Mouse (Mus musculus) lung, embryonic 15.5 days (tissue): Measurements from ENCODE around the gene Sipa1l2. TPM values are rescaled to one million over a fixed set of nuclear protein-coding genes. Genes with fewer than 3 reads are reported as not detected.
A peak's percentile ranks its signal among the peaks of the same experiment; 100 is the strongest.

Source experiments
- ATAC-seq: fragments of 200-750 bp; cut with Nextera tagmentation; 2 replicates; pipeline ENCODE4 v1.8.0; 2017; ENCODE audit warnings: moderate number of reproducible peaks, borderline replicate concordance; ENCODE audit not compliant: low FRiP score, low TSS enrichment; ENCODE audit errors: extremely low read depth
- H3K27ac ChIP-seq: fragments of 300-500 bp; sonication (generic); 2 replicates; pipeline ENCODE4 v1.5.1; 2015; ENCODE audit warnings: moderate library complexity, mild to moderate bottlenecking, inconsistent platforms
- H3K27me3 ChIP-seq: fragments of 300-500 bp; sonication (generic); 2 replicates; pipeline ENCODE4 v1.6.1; 2015; ENCODE audit warnings: inconsistent platforms
- H3K36me3 ChIP-seq: fragments of 300-500 bp; sonication (generic); 2 replicates; pipeline ENCODE4 v1.6.1; 2015; ENCODE audit warnings: inconsistent platforms
- H3K4me1 ChIP-seq: fragments of 300-500 bp; sonication (generic); 2 replicates; pipeline ENCODE4 v1.6.1; 2015; ENCODE audit warnings: inconsistent platforms
- H3K4me2 ChIP-seq: fragments of 300-500 bp; sonication (generic); 2 replicates; pipeline ENCODE4 v1.6.1; 2015; ENCODE audit warnings: inconsistent platforms, mild to moderate bottlenecking, moderate library complexity
- H3K4me3 ChIP-seq: fragments of 300-500 bp; sonication (generic); 2 replicates; pipeline ENCODE4 v1.5.1; 2015; ENCODE audit warnings: mild to moderate bottlenecking, inconsistent platforms
- H3K9ac ChIP-seq: fragments of 300-500 bp; sonication (generic); 2 replicates; pipeline ENCODE4 v1.6.1; 2015; ENCODE audit warnings: inconsistent platforms
- H3K9me3 ChIP-seq: fragments of 300-500 bp; sonication (generic); 2 replicates; pipeline ENCODE4 v1.6.1; 2016; ENCODE audit warnings: inconsistent platforms
- WGBS: fragments of 180-500 bp; shearing (Covaris S2); methylation state at CpG from one replicate; pipeline ENCODE4 v1.1.7; 2015; 5-methylcytosine and 5-hydroxymethylcytosine counted together
- polyA plus RNA-seq: library from polyadenylated mRNA; unstranded; fragments of >200 nt; fragmentation: Nextera tagmentation; extraction: Ambion mirVana; gene quantifications from 2 replicates; pipeline ENCODE4 v1.2.1, GENCODE M21; 2015

Sipa1l2 gene
- polyA plus RNA-seq, 1 experiment from 2014 or later: 15.6 TPM

DNA sequence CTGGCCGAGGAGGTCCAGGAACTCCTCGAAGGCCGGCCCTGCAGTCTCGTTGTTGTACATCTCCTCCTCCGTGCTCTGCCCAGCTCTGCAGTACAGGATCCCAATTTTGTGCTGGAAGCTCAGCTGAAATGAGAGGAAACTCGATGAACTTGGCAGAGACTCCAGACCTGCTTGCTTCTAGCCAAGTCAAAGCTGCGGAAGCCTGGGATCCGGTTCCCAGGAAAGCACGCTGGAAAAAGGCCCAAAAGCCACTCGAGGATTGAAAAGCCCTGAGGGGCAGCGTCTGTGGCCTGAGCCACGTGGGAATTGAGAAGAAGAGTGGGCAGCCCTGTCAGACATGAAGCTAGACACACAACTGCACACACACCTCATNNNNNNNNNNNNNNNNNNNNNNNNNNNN is 94.7 kb downstream of the Sipa1l2 start:
- H3K4me3 ChIP-seq: no peak overlapping the region
- H3K36me3 ChIP-seq: peaks cover 16% of the 10 kb centered on the region; the same call in 1 of the 2 replicates
- no peak overlapping the region for H3K4me2 ChIP-seq
- H3K9ac ChIP-seq: no peak overlapping the region
- H3K27ac ChIP-seq: peak overlapping the region; percentile 60
- H3K9me3 ChIP-seq: no peaks in the 10 kb centered on the region
- H3K27me3 ChIP-seq: no peaks in the 10 kb centered on the region
- ATAC-seq: peak; percentile 23; the same call in 1 of the 2 replicates
- WGBS: 38% methylated on average over 12 of the region's 12 CpGs
- H3K4me1 ChIP-seq: peaks cover 13% of the 10 kb centered on the region

DNA sequence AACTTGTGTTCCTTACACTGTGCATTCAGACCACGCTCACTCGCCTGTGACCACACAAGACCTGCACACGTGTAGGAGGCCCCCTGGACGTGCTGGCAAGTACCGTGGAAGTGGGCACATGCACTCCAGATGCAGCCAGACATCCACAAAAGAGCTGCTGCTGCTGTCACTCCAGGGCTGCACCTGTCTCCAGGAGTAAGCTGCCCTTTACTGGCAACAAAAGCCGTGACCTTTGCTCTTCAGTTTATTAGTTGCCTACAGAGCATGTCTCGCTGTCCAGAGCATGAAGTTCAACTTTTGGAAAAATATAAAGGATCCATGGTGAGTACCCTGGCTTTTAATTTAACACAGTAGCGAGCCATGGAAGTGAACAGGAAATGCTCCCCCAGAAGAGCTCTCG is 98.2 kb downstream of the Sipa1l2 start:
- WGBS: 81% methylated on average over 9 of the region's 9 CpGs
- no peak overlapping the region for H3K4me3 ChIP-seq
- peaks cover 13% of the 10 kb centered on the region for H3K4me1 ChIP-seq
- peaks cover 17% of the 10 kb centered on the region for H3K36me3 ChIP-seq
- no peak overlapping the region for H3K9ac ChIP-seq
- H3K4me2 ChIP-seq: no peak overlapping the region
- H3K27ac ChIP-seq: no peak overlapping the region
- ATAC-seq: no peak
- no peaks in the 10 kb centered on the region for H3K9me3 ChIP-seq
- H3K27me3 ChIP-seq: no peaks in the 10 kb centered on the region

DNA sequence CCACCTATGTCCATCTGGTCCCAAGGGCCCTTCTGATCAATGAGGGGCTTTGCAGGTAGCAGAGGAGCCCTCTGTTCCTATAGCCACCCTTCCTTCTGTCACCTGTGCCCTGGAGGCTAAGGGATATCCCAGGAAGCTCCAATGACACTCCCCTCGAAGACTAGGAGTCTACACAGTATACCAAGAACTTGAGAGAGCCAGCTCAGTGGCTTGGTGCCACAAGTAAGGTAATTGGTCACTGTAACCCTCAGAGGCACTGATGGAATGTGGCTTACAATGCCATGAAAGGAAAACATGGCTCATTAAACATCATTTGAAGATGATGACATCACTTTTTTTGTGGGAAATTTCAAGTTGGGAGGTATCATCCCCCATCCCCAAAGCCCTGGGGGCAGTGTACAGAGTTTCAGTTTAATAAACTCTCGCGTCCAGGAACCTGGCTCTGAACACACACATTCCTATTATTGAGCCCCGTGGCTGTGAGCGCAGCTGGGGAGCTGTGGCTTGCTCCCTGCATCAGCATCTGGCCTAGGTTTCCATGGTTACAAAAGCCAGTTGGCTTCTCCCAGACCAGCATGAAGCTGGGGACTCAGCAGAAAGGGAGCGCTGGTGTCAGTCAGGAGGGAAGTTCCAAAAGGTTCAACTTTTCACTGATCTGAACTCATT is 104.3 kb downstream of the Sipa1l2 start:
- 0 out of 2 replicates have a peak, but pooled peaks have one; percentile 27 for ATAC-seq
- Histone ChIP-seq H3K4me2 (no peak overlapping the region), H3K4me1 (0 out of 2 replicates have a peak, but pooled peaks cover 6% of the 10 kb centered on the region), H3K9me3 (no peaks in the 10 kb centered on the region), H3K4me3 (no peak overlapping the region), H3K36me3 (peaks cover 30% of the 10 kb centered on the region), H3K27ac (no peak overlapping the region), H3K9ac (no peak overlapping the region), H3K27me3 (no peaks in the 10 kb centered on the region)
- 62% methylated on average over 6 of the region's 6 CpGs for WGBS

DNA sequence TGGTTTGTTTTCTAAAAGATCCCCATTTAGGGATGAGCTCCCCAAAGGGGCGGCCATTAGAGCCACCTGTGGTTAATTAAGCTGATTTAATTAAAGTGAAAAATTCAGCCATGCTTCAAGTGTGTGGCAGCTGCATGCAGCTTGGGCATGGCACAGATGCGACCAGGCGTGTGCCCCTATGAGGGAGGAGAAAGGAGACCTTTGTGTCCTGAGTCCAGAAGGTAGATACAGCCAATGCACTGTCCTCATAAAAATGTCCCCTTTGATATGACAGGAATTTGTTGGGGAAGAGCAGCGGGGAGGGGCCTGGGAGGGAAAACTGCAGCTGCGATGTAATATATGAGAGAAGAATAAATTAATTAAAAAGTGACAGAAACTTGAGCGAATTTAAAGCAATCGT is 106.7 kb downstream of the Sipa1l2 start:
- no peak overlapping the region for H3K4me3 ChIP-seq
- no peak for ATAC-seq
- H3K27ac ChIP-seq: no peak overlapping the region
- 80% methylated on average over 7 of the region's 7 CpGs for WGBS
- peaks cover 17% of the 10 kb centered on the region; the same call in 1 of the 2 replicates for H3K36me3 ChIP-seq
- H3K9me3 ChIP-seq: no peaks in the 10 kb centered on the region
- H3K9ac ChIP-seq: no peak overlapping the region
- H3K27me3 ChIP-seq: no peaks in the 10 kb centered on the region
- H3K4me1 ChIP-seq: 0 out of 2 replicates have a peak, but pooled peaks cover 6% of the 10 kb centered on the region
- H3K4me2 ChIP-seq: no peak overlapping the region

DNA sequence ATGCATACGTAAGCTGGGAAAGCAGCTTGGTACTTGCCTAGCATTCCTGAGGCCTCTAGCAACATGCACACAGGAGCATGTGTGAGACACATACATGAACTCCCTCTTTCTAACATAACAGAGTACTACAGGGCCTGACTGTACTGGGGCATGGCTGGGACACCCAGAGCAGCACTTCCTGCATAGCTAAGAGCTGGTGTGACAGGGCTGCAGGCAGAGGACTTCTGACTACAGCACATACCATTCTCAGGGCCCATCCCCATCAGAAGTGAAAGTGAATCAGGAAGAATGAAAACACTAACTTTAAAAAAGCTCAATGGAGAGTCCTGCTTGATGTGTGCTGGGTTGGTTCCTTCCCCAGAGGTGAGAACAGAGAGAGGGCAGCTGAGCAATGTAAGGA is 108.1 kb downstream of the Sipa1l2 start:
- 90% methylated on average over 1 of the region's 1 CpGs for WGBS
- no peak overlapping the region for H3K4me2 ChIP-seq
- ATAC-seq: 0 out of 2 replicates have a peak, but pooled peaks have one; percentile 59
- no peaks in the 10 kb centered on the region for H3K9me3 ChIP-seq
- H3K4me1 ChIP-seq: 0 out of 2 replicates have a peak, but pooled peaks cover 6% of the 10 kb centered on the region
- H3K4me3 ChIP-seq: no peak overlapping the region
- no peaks in the 10 kb centered on the region for H3K27me3 ChIP-seq
- H3K27ac ChIP-seq: no peak overlapping the region
- peaks cover 19% of the 10 kb centered on the region; the same call in 1 of the 2 replicates for H3K36me3 ChIP-seq
- no peak overlapping the region for H3K9ac ChIP-seq

DNA sequence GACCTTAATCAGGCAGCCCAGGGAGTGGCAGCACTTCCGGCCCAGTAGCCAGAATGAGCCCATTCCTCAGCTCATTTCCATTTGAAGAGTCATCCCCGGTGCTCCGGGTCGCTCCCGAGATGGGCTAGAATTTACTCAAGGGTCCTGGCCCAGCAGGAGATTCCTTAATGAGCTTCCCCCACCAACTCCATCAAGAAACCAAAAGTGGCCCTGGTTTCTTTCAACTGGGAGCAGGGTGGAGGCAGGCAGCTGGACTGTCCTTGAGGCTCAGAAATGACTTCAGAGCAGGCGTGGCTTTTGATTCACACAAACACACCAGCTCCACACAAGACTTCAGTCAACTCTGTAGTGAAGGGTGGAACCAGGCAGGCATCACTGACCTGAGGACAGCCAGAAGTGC is 109.0 kb downstream of the Sipa1l2 start:
- WGBS: 59% methylated on average over 6 of the region's 6 CpGs
- Histone ChIP-seq H3K4me2 (no peak overlapping the region), H3K36me3 (peaks cover 17% of the 10 kb centered on the region; the same call in 1 of the 2 replicates), H3K9me3 (no peaks in the 10 kb centered on the region), H3K27ac (no peak overlapping the region), H3K27me3 (no peaks in the 10 kb centered on the region), H3K4me3 (no peak overlapping the region), H3K4me1 (0 out of 2 replicates have a peak, but pooled peaks cover 6% of the 10 kb centered on the region), H3K9ac (no peak overlapping the region)
- ATAC-seq: no peak

DNA sequence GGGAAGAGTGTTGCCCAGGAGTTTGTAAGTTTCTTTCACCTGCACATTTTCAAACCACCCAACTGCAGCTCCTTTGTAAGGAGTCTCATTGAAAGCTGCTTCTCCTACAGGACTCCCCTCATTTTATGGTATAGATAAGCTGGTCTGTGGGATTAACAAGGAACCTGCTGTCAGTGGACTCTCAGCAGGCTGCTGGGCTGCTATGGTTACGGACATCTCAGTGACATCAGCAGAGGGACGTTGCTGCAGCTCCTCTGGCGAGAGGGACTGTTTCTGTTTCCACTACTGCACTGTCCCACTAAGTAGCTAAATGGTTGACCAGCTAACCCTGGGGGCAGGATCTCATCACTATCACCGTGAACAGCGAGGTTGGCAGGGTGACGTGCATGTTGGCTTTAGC is 120.6 kb downstream of the Sipa1l2 start:
- H3K9ac ChIP-seq: no peak overlapping the region
- H3K27ac ChIP-seq: no peak overlapping the region
- ATAC-seq: no peak
- H3K27me3 ChIP-seq: no peaks in the 10 kb centered on the region
- 64% methylated on average over 6 of the region's 6 CpGs for WGBS
- no peak overlapping the region for H3K4me3 ChIP-seq
- peaks cover 19% of the 10 kb centered on the region for H3K36me3 ChIP-seq
- H3K4me1 ChIP-seq: peaks cover 11% of the 10 kb centered on the region
- no peak overlapping the region for H3K4me2 ChIP-seq
- H3K9me3 ChIP-seq: no peaks in the 10 kb centered on the region

DNA sequence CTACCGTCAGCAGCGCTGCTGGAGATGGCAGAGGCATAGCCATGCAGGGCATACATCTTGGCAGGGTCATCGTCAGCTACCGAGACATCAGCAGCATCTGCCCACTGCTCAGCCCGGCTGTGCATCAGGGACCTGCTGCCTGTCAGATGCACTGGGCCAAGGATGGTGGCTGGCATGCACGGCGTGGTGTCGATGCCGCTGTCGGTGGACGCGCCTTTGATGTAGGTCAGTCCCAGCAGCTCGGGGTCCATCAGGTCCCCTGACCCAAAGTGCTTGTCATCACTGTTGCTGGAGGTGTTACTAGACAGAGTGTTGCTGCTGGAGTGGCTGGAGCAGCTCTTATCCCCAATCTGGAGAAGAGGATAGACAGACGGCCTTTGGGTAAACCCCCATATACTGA is 122.1 kb downstream of the Sipa1l2 start:
- 59% methylated on average over 14 of the region's 14 CpGs for WGBS
- no peak overlapping the region for H3K27ac ChIP-seq
- H3K4me3 ChIP-seq: no peak overlapping the region
- H3K27me3 ChIP-seq: no peaks in the 10 kb centered on the region
- peaks cover 22% of the 10 kb centered on the region for H3K36me3 ChIP-seq
- H3K9ac ChIP-seq: no peak overlapping the region
- no peak for ATAC-seq
- peaks cover 11% of the 10 kb centered on the region for H3K4me1 ChIP-seq
- no peaks in the 10 kb centered on the region for H3K9me3 ChIP-seq
- no peak overlapping the region for H3K4me2 ChIP-seq

DNA sequence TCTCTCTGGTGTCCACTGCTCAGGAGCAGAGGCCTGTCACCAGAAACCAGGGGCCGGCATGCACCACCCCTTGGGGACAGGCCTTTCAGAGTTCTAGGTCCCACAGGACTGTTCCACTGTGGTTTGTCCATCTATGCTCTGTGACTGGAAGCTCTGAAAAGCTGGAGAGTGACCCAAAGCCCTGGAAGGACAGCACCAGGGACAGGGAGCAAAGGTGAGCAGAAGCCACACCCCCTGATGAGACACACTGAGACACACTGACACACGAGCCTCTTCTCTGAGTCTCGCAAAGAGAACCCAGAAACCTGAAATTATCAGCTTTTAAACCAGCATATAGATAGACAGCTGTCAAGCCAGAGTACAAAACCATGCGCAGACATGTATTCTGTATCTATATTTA is 123.4 kb downstream of the Sipa1l2 start:
- no peaks in the 10 kb centered on the region for H3K27me3 ChIP-seq
- H3K4me3 ChIP-seq: no peak overlapping the region
- 84% methylated on average over 4 of the region's 4 CpGs for WGBS
- H3K27ac ChIP-seq: no peak overlapping the region
- no peaks in the 10 kb centered on the region for H3K9me3 ChIP-seq
- no peak overlapping the region for H3K9ac ChIP-seq
- H3K36me3 ChIP-seq: peaks cover 27% of the 10 kb centered on the region
- peaks cover 11% of the 10 kb centered on the region for H3K4me1 ChIP-seq
- no peak for ATAC-seq
- H3K4me2 ChIP-seq: no peak overlapping the region

DNA sequence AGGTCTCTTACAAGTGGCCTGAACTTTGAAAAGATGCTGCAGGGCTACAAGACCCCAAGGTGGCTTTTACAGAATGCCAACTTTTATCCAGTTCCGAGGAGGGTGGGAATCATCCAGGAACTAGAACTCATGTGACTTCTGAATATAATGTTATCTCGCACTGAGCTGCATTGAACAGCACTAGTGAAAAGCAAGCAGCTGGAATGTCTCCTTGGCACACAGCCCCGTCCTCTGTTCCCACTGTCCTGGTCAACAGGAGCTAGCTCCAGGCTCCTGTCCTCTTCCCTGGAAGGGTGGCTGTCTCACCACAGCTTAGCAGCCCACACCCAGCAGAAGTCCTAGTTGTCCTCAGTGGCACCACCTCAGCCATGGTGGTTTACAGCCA is 124.4 kb downstream of the Sipa1l2 start:
- peaks cover 27% of the 10 kb centered on the region for H3K36me3 ChIP-seq
- ATAC-seq: peak; percentile 32; the same call in 1 of the 2 replicates
- H3K4me1 ChIP-seq: peaks cover 11% of the 10 kb centered on the region
- whole genome bisulfite sequencing: 28% methylated on average over 3 of the region's 3 CpGs
- no peaks in the 10 kb centered on the region for H3K27me3 ChIP-seq
- no peaks in the 10 kb centered on the region for H3K9me3 ChIP-seq
- no peak overlapping the region for H3K27ac ChIP-seq
- H3K9ac ChIP-seq: no peak overlapping the region
- H3K4me2 ChIP-seq: no peak overlapping the region
- no peak overlapping the region for H3K4me3 ChIP-seq

DNA sequence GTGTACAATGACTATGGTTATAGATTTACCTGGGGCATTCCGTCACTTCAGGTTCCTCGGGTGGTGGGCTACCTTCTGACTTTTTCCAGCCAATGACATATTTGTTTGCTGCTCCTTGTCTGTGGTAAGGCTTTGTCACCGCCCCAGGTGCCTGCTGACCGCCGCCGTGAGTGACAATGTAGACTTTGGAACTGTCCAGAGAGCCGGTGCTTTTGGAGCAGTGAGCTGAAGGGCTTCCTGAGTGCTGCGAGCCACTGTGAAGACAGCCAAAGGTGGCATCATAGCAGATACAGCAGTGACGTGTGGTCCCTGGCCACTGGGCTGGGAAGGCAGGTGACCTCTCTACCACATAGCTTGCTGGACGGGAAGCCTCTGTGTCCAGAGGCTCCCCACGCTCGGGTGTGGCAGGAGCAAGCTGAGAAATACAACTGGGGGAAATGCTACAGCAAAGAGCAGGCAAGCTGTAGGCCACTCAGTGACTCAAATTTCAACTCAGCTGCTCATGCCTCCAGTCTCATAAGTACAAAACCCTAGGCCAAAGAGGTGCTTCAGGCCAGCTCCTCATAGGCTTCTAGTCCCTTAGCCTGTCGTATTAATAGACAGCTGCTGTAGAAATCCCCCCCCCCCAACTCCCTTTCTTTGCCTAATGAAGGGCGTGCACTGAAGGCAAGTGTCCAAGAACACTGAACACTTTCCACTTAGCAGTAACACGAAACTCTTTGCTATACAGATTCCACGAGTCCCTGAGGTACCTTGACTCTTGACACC is 125.0 kb downstream of the Sipa1l2 start:
- Histone ChIP-seq H3K9ac (no peak overlapping the region), H3K4me1 (peaks cover 11% of the 10 kb centered on the region), H3K4me2 (no peak overlapping the region), H3K27ac (no peak overlapping the region), H3K4me3 (no peak overlapping the region), H3K9me3 (no peaks in the 10 kb centered on the region), H3K27me3 (no peaks in the 10 kb centered on the region), H3K36me3 (peaks cover 29% of the 10 kb centered on the region)
- no peak for ATAC-seq
- 67% methylated on average over 16 of the region's 16 CpGs for WGBS
